Mouse (Mus musculus): ENCODE results near the gene 1700029H14Rik. TPM values are rescaled to one million over a fixed set of nuclear protein-coding genes. Genes with fewer than 3 reads are reported as not detected.

1700029H14Rik gene
- polyA plus RNA-seq, 1 experiment from 2014 or later: not detected

- DNase-seq (ENCODE audit: extremely low spot score, low spot score): no peak
- no peak overlapping the region for H3K4me3 ChIP-seq
- WGBS: 83% methylated on average over 6 of the region's 6 CpGs
- no peaks in the 10 kb centered on the region for H3K4me1 ChIP-seq
- H3K9me3 ChIP-seq: 0 out of 2 replicates have a peak, but pooled peaks cover 3% of the 10 kb centered on the region
- H3K27ac ChIP-seq: no peak overlapping the region
- H3K27me3 ChIP-seq (ENCODE audit: poor library complexity, severe bottlenecking): no peaks in the 10 kb centered on the region
- H3K36me3 ChIP-seq (replicated peaks): peaks cover 18% of the 10 kb centered on the region
Observed at GRCm38 (mm10) chr8:13591246-13591645, 29.0 kb upstream of the 1700029H14Rik start.

- no peaks in the 10 kb centered on the region for H3K9me3 ChIP-seq
- H3K4me3 ChIP-seq: no peak overlapping the region
- 88% methylated on average over 6 of the region's 6 CpGs for WGBS
- no peak overlapping the region for H3K27ac ChIP-seq
- H3K4me1 ChIP-seq: no peaks in the 10 kb centered on the region; the same call in 1 of the 2 replicates
- H3K27me3 ChIP-seq (ENCODE audit: poor library complexity, severe bottlenecking): no peaks in the 10 kb centered on the region
- H3K36me3 ChIP-seq (replicated peaks): peaks cover 31% of the 10 kb centered on the region
- DNase-seq (ENCODE audit: extremely low spot score, low spot score): no peak
Observed at GRCm38 (mm10) chr8:13589071-13589470, 26.8 kb upstream of the 1700029H14Rik start.

- DNase-seq (ENCODE audit: extremely low spot score, low spot score): no peak
- 88% methylated on average over 8 of the region's 8 CpGs for WGBS
- no peak overlapping the region for H3K4me3 ChIP-seq
- no peaks in the 10 kb centered on the region; the same call in 1 of the 2 replicates for H3K4me1 ChIP-seq
- H3K9me3 ChIP-seq: no peaks in the 10 kb centered on the region
- no peak overlapping the region for H3K27ac ChIP-seq
- H3K36me3 ChIP-seq (replicated peaks): peaks cover 73% of the 10 kb centered on the region
- no peaks in the 10 kb centered on the region for H3K27me3 ChIP-seq (ENCODE audit: poor library complexity, severe bottlenecking)
Observed at GRCm38 (mm10) chr8:13584652-13585051, 22.4 kb upstream of the 1700029H14Rik start.

- no peak for DNase-seq (ENCODE audit: extremely low spot score, low spot score)
- Histone ChIP-seq H3K27ac (no peak overlapping the region), H3K27me3 (ENCODE audit: poor library complexity, severe bottlenecking) (no peaks in the 10 kb centered on the region), H3K4me1 (no peaks in the 10 kb centered on the region), H3K4me3 (no peak overlapping the region), H3K36me3 (replicated peaks) (peaks cover 77% of the 10 kb centered on the region), H3K9me3 (no peaks in the 10 kb centered on the region)
- 96% methylated on average over 6 of the region's 6 CpGs for WGBS
Observed at GRCm38 (mm10) chr8:13577869-13578268, 15.6 kb upstream of the 1700029H14Rik start.

- Histone ChIP-seq H3K4me3 (no peak overlapping the region), H3K27ac (no peak overlapping the region), H3K9me3 (no peaks in the 10 kb centered on the region), H3K4me1 (no peaks in the 10 kb centered on the region), H3K27me3 (ENCODE audit: poor library complexity, severe bottlenecking) (no peaks in the 10 kb centered on the region), H3K36me3 (replicated peaks) (peaks cover 25% of the 10 kb centered on the region)
- 94% methylated on average over 11 of the region's 11 CpGs for WGBS
- no peak for DNase-seq (ENCODE audit: extremely low spot score, low spot score)
Observed at GRCm38 (mm10) chr8:13571999-13572398, 9.7 kb upstream of the 1700029H14Rik start.

- peaks cover 4% of the 10 kb centered on the region; the same call in 1 of the 2 replicates for H3K4me1 ChIP-seq
Observed at GRCm38 (mm10) chr8:13557526-13557925, 4.7 kb downstream of the 1700029H14Rik start.

GRCm38 (mm10) chr8:13551574-13551830 is 10.8 kb downstream of the 1700029H14Rik start:
- H3K36me3 ChIP-seq (replicated peaks): no peaks in the 10 kb centered on the region
- no peaks in the 10 kb centered on the region for H3K27me3 ChIP-seq (ENCODE audit: poor library complexity, severe bottlenecking)
- 92% methylated on average over 6 of the region's 6 CpGs for WGBS
- no peaks in the 10 kb centered on the region; the same call in 1 of the 2 replicates for H3K4me1 ChIP-seq
- no peak for DNase-seq (ENCODE audit: extremely low spot score, low spot score)
- no peak overlapping the region for H3K4me3 ChIP-seq
- 0 out of 2 replicates have a peak overlapping the region, but pooled peaks have one; percentile 11 for H3K27ac ChIP-seq
- no peaks in the 10 kb centered on the region for H3K9me3 ChIP-seq

More at GRCm38 (mm10) chr8:13557526-13557925, 4.7 kb downstream of the 1700029H14Rik start:
- Histone ChIP-seq H3K36me3 (replicated peaks) (no peaks in the 10 kb centered on the region), H3K4me3 (no peak overlapping the region), H3K27me3 (ENCODE audit: poor library complexity, severe bottlenecking) (no peaks in the 10 kb centered on the region), H3K27ac (no peak overlapping the region), H3K9me3 (no peaks in the 10 kb centered on the region)
- no peak for DNase-seq (ENCODE audit: extremely low spot score, low spot score)
- WGBS: 81% methylated on average over 2 of the region's 2 CpGs

- DNase-seq (ENCODE audit: extremely low spot score, low spot score): peak; percentile 77
Observed at GRCm38 (mm10) chr8:13550718-13551573, 11.3 kb downstream of the 1700029H14Rik start.

GRCm38 (mm10) chr8:13548831-13549230 is 13.4 kb downstream of the 1700029H14Rik start:
- H3K36me3 ChIP-seq (replicated peaks): no peaks in the 10 kb centered on the region
- no peak overlapping the region for H3K4me3 ChIP-seq
- H3K9me3 ChIP-seq: peaks cover 5% of the 10 kb centered on the region; the same call in 1 of the 2 replicates
- H3K4me1 ChIP-seq: no peaks in the 10 kb centered on the region; the same call in 1 of the 2 replicates
- H3K27ac ChIP-seq: no peak overlapping the region
- no peaks in the 10 kb centered on the region for H3K27me3 ChIP-seq (ENCODE audit: poor library complexity, severe bottlenecking)
- 64% methylated on average over 9 of the region's 9 CpGs for WGBS
- DNase-seq (ENCODE audit: extremely low spot score, low spot score): no peak

More at GRCm38 (mm10) chr8:13550718-13551573, 11.3 kb downstream of the 1700029H14Rik start:
- Histone ChIP-seq H3K27ac (0 out of 2 replicates have a peak overlapping the region, but pooled peaks have one; percentile 11), H3K4me1 (no peaks in the 10 kb centered on the region; the same call in 1 of the 2 replicates), H3K9me3 (no peaks in the 10 kb centered on the region), H3K27me3 (ENCODE audit: poor library complexity, severe bottlenecking) (no peaks in the 10 kb centered on the region), H3K4me3 (no peak overlapping the region), H3K36me3 (replicated peaks) (no peaks in the 10 kb centered on the region)
- WGBS: 64% methylated on average over 9 of the region's 9 CpGs

- Histone ChIP-seq H3K36me3 (replicated peaks) (no peaks in the 10 kb centered on the region), H3K9me3 (peaks cover 5% of the 10 kb centered on the region; the same call in 1 of the 2 replicates), H3K4me1 (no peaks in the 10 kb centered on the region; the same call in 1 of the 2 replicates), H3K4me3 (no peak overlapping the region), H3K27me3 (ENCODE audit: poor library complexity, severe bottlenecking) (no peaks in the 10 kb centered on the region), H3K27ac (no peak overlapping the region)
- WGBS: 53% methylated on average over 4 of the region's 4 CpGs
- no peak for DNase-seq (ENCODE audit: extremely low spot score, low spot score)
Observed at GRCm38 (mm10) chr8:13548235-13548634, 14.0 kb downstream of the 1700029H14Rik start.

GRCm38 (mm10) chr8:13546421-13546820 is 15.8 kb downstream of the 1700029H14Rik start:
- Histone ChIP-seq H3K4me3 (no peak overlapping the region), H3K36me3 (replicated peaks) (no peaks in the 10 kb centered on the region), H3K4me1 (no peaks in the 10 kb centered on the region; the same call in 1 of the 2 replicates), H3K9me3 (peaks cover 5% of the 10 kb centered on the region; the same call in 1 of the 2 replicates), H3K27ac (no peak overlapping the region), H3K27me3 (ENCODE audit: poor library complexity, severe bottlenecking) (no peaks in the 10 kb centered on the region)
- 86% methylated on average over 4 of the region's 4 CpGs for WGBS
- DNase-seq (ENCODE audit: extremely low spot score, low spot score): no peak

GRCm38 (mm10) chr8:13541526-13541925 is 20.7 kb downstream of the 1700029H14Rik start:
- WGBS: 82% methylated on average over 5 of the region's 5 CpGs
- H3K4me1 ChIP-seq: no peaks in the 10 kb centered on the region
- H3K4me3 ChIP-seq: no peak overlapping the region
- no peak overlapping the region for H3K27ac ChIP-seq
- no peaks in the 10 kb centered on the region for H3K27me3 ChIP-seq (ENCODE audit: poor library complexity, severe bottlenecking)
- no peaks in the 10 kb centered on the region for H3K36me3 ChIP-seq (replicated peaks)
- peaks cover 5% of the 10 kb centered on the region; the same call in 1 of the 2 replicates for H3K9me3 ChIP-seq
- no peak for DNase-seq (ENCODE audit: extremely low spot score, low spot score)

GRCm38 (mm10) chr8:13540122-13540521 is 22.1 kb downstream of the 1700029H14Rik start:
- Histone ChIP-seq H3K36me3 (replicated peaks) (no peaks in the 10 kb centered on the region), H3K4me1 (no peaks in the 10 kb centered on the region), H3K4me3 (no peak overlapping the region), H3K9me3 (peaks cover 4% of the 10 kb centered on the region; the same call in 1 of the 2 replicates), H3K27me3 (ENCODE audit: poor library complexity, severe bottlenecking) (no peaks in the 10 kb centered on the region), H3K27ac (no peak overlapping the region)
- DNase-seq (ENCODE audit: extremely low spot score, low spot score): no peak
- WGBS: 88% methylated on average over 5 of the region's 5 CpGs

All from forebrain, embryonic 10.5 days (tissue).